Mouse (Mus musculus): ENCODE results near the gene Camkk2.

Gene Camkk2

DNA sequence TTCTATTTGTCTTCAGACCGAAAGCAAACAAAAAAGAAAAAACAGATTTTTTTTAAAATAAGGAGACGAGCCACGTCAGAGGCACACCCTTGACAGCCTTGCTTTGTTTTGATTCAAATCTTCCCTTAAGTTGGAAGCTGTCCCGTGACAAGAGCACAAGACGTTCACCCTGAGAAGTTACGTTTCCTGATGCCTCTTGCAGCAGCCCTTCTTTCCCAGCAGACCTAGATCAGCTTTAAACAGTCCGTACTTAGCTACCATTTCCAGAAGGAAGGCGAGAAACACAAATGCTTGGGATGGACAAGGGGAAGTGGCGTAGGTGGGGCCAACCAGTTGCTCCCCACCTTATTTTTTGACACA, 80.5 kb downstream of the Camkk2 start:
- Histone ChIP-seq H3K9me3 (ENCODE audit: low read length) (no peaks in the 10 kb centered on the region), H3K4me1 (replicated peaks; ENCODE audit: low read depth, low read length) (peaks cover 17% of the 10 kb centered on the region), H3K36me3 (ENCODE audit: insufficient read depth, low read length) (no peaks in the 10 kb centered on the region), H3K27me3 (ENCODE audit: insufficient read depth, low read length) (peaks cover 3% of the 10 kb centered on the region; the same call in 1 of the 2 replicates), H3K4me3 (replicated peaks; ENCODE audit: low read length) (no peak overlapping the region)
- no peak for TF ChIP-seq POU5F1 (IDR thresholded peaks at IDR 0.05; ENCODE audit: borderline replicate concordance, low read length)
- no peak for TF ChIP-seq CTCF (conservative IDR thresholded peaks at IDR 0.05; ENCODE audit: low read length)
- TF ChIP-seq NANOG (IDR thresholded peaks at IDR 0.05; ENCODE audit: borderline replicate concordance, low read length) = no peak

DNA sequence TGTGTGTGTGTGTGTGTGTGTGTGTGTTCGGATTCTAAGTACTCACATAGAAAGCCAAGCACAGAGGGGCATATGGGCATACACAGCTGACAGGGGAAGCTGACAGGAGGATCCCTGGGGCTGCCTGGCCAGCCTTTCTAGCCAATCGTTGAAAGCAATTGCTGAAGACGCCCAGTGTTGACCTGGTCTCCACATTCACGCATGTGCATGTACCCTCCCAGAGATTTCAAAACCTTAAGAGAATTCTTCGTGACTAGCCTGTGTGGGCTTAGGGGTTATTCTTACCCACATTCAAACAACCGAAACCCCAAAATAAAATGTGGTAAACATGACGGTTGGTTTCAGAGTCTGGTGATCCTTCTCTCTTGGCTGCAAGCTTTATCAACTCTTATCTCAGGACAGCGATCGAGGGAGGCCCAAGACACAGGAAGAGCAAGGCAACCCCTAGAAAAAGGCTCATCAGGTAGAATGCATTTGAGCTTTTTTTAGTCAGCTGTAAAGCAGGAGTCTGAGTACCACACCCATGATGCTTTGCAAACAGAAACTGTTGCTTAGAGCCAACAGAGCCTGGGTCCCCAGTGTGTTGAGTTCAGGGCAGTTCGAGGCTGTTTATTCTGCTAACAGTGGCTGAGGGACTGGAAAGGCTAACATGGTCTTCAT, 81.0 kb downstream of the Camkk2 start:
- Histone ChIP-seq H3K4me3 (replicated peaks; ENCODE audit: low read length) (no peak overlapping the region), H3K9me3 (ENCODE audit: low read length) (no peaks in the 10 kb centered on the region), H3K4me1 (replicated peaks; ENCODE audit: low read depth, low read length) (peaks cover 17% of the 10 kb centered on the region), H3K36me3 (ENCODE audit: insufficient read depth, low read length) (no peaks in the 10 kb centered on the region), H3K27me3 (ENCODE audit: insufficient read depth, low read length) (no peaks in the 10 kb centered on the region)
- no peak for TF ChIP-seq NANOG (IDR thresholded peaks at IDR 0.05; ENCODE audit: borderline replicate concordance, low read length)
- no peak for TF ChIP-seq POU5F1 (IDR thresholded peaks at IDR 0.05; ENCODE audit: borderline replicate concordance, low read length)
- no peak for TF ChIP-seq CTCF (conservative IDR thresholded peaks at IDR 0.05; ENCODE audit: low read length)

GRCm38 (mm10) chr5:122695516-122695915, 83.7 kb downstream of the Camkk2 start:
- TF ChIP-seq POU5F1 (IDR thresholded peaks at IDR 0.05; ENCODE audit: borderline replicate concordance, low read length) (no peak), CTCF (conservative IDR thresholded peaks at IDR 0.05; ENCODE audit: low read length) (no peak), NANOG (IDR thresholded peaks at IDR 0.05; ENCODE audit: borderline replicate concordance, low read length) (no peak)
- Histone ChIP-seq H3K4me1 (replicated peaks; ENCODE audit: low read depth, low read length) (peaks cover 22% of the 10 kb centered on the region), H3K4me3 (replicated peaks; ENCODE audit: low read length) (no peak overlapping the region), H3K27me3 (ENCODE audit: insufficient read depth, low read length) (no peaks in the 10 kb centered on the region), H3K9me3 (ENCODE audit: low read length) (no peaks in the 10 kb centered on the region), H3K36me3 (ENCODE audit: insufficient read depth, low read length) (no peaks in the 10 kb centered on the region)

- TF ChIP-seq POU5F1 (IDR thresholded peaks at IDR 0.05; ENCODE audit: borderline replicate concordance, low read length) (no peak), NANOG (IDR thresholded peaks at IDR 0.05; ENCODE audit: borderline replicate concordance, low read length) (no peak), CTCF (conservative IDR thresholded peaks at IDR 0.05; ENCODE audit: low read length) (no peak)
- H3K36me3 ChIP-seq (ENCODE audit: insufficient read depth, low read length) = no peaks in the 10 kb centered on the region
- peaks cover 20% of the 10 kb centered on the region for H3K4me1 ChIP-seq (replicated peaks; ENCODE audit: low read depth, low read length)
Observed at GRCm38 (mm10) chr5:122693431-122694207, 85.6 kb downstream of the Camkk2 start.

DNA sequence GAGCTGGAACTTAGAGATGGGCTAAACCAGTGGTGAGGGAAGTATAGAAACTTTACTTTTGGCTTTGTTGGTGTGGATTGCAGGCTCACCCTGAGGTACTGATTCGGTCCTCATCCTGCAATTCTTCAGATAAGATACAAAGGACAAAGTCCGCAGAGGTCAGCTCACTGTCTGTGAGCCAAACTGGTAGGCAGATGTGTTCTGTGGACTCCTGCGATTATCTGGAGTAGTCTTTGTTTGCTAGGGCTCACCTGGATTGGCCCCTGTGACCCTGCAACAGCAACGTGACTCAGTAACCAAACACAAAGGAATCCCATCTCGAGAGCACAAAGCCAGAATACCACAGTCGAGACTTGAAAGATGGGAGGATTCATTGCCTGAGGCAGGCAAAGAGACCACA, 88.7 kb downstream of the Camkk2 start:
- no peak overlapping the region for H3K4me3 ChIP-seq (replicated peaks; ENCODE audit: low read length)
- H3K27me3 ChIP-seq (ENCODE audit: insufficient read depth, low read length) = no peaks in the 10 kb centered on the region
- H3K36me3 ChIP-seq (ENCODE audit: insufficient read depth, low read length) = no peaks in the 10 kb centered on the region
- peaks cover 14% of the 10 kb centered on the region for H3K4me1 ChIP-seq (replicated peaks; ENCODE audit: low read depth, low read length)
- TF ChIP-seq POU5F1 (IDR thresholded peaks at IDR 0.05; ENCODE audit: borderline replicate concordance, low read length) (no peak), NANOG (IDR thresholded peaks at IDR 0.05; ENCODE audit: borderline replicate concordance, low read length) (no peak), CTCF (conservative IDR thresholded peaks at IDR 0.05; ENCODE audit: low read length) (no peak)
- peaks cover 4% of the 10 kb centered on the region; the same call in 1 of the 2 replicates for H3K9me3 ChIP-seq (ENCODE audit: low read length)

More at GRCm38 (mm10) chr5:122693431-122694207, 85.6 kb downstream of the Camkk2 start:
- Histone ChIP-seq H3K27me3 (ENCODE audit: insufficient read depth, low read length) (no peaks in the 10 kb centered on the region), H3K9me3 (ENCODE audit: low read length) (no peaks in the 10 kb centered on the region), H3K4me3 (replicated peaks; ENCODE audit: low read length) (no peak overlapping the region)

DNA sequence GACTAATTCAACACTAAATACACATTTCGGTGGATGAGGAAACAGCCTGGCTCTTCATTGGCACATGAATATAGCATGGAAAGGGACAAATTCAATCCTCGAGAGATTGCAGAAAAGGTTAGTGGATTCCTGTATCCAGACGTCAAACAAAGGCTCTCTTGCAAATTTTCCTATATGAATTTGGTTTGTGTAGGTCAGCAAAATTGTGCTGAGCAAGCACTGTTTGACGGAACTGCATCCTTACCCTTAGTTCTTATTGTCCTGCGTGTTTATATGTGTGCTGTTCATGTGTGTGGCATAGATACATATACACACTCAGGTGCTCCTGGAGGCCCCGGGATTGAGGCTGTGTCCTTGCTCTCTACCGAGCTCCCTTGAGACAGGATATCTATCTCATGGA, 90.1 kb downstream of the Camkk2 start:
- Histone ChIP-seq H3K27me3 (ENCODE audit: insufficient read depth, low read length) (no peaks in the 10 kb centered on the region), H3K9me3 (ENCODE audit: low read length) (peaks cover 4% of the 10 kb centered on the region; the same call in 1 of the 2 replicates), H3K36me3 (ENCODE audit: insufficient read depth, low read length) (no peaks in the 10 kb centered on the region), H3K4me3 (replicated peaks; ENCODE audit: low read length) (no peak overlapping the region), H3K4me1 (replicated peaks; ENCODE audit: low read depth, low read length) (peaks cover 14% of the 10 kb centered on the region)
- TF ChIP-seq NANOG (IDR thresholded peaks at IDR 0.05; ENCODE audit: borderline replicate concordance, low read length) = no peak
- TF ChIP-seq POU5F1 (IDR thresholded peaks at IDR 0.05; ENCODE audit: borderline replicate concordance, low read length) = no peak
- TF ChIP-seq CTCF (conservative IDR thresholded peaks at IDR 0.05; ENCODE audit: low read length) = no peak

DNA sequence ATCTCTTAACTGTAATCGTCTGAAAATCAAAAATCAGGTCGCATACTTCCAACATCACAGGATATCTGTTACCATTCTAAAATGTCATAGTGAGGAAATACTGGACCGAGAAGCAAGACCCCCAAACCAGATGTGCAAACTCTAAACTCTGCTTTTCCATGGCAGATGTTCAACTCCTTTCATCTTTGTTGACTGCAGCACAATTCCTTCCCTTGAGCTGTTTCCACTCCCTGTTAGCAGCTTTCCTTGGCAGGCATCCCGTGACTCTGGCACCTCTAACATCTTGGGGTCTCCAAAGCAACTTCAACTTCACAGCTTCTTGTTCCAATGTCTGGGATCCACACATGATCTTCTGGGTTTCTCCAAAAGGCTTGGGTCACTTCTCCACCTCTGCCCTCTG, 91.8 kb downstream of the Camkk2 start:
- Histone ChIP-seq H3K36me3 (ENCODE audit: insufficient read depth, low read length) (no peaks in the 10 kb centered on the region), H3K27me3 (ENCODE audit: insufficient read depth, low read length) (no peaks in the 10 kb centered on the region)

DNA sequence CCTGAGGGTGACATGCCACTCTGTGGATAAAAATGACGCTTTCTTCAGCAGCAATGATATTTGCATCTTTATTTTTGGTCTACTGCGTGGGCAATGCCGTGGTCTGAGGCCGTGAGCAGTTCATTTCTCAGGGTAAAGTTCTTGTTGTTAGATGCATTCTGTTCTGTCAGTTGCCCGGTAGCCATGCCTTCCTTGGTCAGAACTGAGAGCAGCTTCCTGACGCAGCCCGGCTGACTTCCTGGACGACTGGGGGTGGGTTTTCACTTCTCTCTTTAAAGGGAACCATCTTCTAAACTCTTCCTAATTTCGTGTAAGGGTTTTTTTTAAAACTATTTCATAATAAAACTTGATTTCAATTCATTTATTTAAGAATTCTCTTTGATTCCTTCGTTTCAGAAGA, 95.3 kb downstream of the Camkk2 start:
- TF ChIP-seq CTCF (conservative IDR thresholded peaks at IDR 0.05; ENCODE audit: low read length) (no peak), POU5F1 (IDR thresholded peaks at IDR 0.05; ENCODE audit: borderline replicate concordance, low read length) (no peak), NANOG (IDR thresholded peaks at IDR 0.05; ENCODE audit: borderline replicate concordance, low read length) (no peak)

More for the DNA sequence above, 91.8 kb downstream of the Camkk2 start:
- H3K9me3 ChIP-seq (ENCODE audit: low read length) = peaks cover 4% of the 10 kb centered on the region; the same call in 1 of the 2 replicates
- no peak overlapping the region for H3K4me3 ChIP-seq (replicated peaks; ENCODE audit: low read length)
- peaks cover 14% of the 10 kb centered on the region for H3K4me1 ChIP-seq (replicated peaks; ENCODE audit: low read depth, low read length)
- no peak for TF ChIP-seq NANOG (IDR thresholded peaks at IDR 0.05; ENCODE audit: borderline replicate concordance, low read length)
- TF ChIP-seq CTCF (conservative IDR thresholded peaks at IDR 0.05; ENCODE audit: low read length) = no peak
- no peak for TF ChIP-seq POU5F1 (IDR thresholded peaks at IDR 0.05; ENCODE audit: borderline replicate concordance, low read length)

More for the DNA sequence above, 95.3 kb downstream of the Camkk2 start:
- Histone ChIP-seq H3K36me3 (ENCODE audit: insufficient read depth, low read length) (no peaks in the 10 kb centered on the region), H3K9me3 (ENCODE audit: low read length) (peaks cover 4% of the 10 kb centered on the region; the same call in 1 of the 2 replicates), H3K4me1 (replicated peaks; ENCODE audit: low read depth, low read length) (peaks cover 7% of the 10 kb centered on the region), H3K27me3 (ENCODE audit: insufficient read depth, low read length) (no peaks in the 10 kb centered on the region), H3K4me3 (replicated peaks; ENCODE audit: low read length) (no peak overlapping the region)

Data from E14TG2a.4 (cell line).